Mouse (Mus musculus) intestine, postnatal 0 days (tissue): ENCODE measurements around the gene P4ha1. TPM values are rescaled to one million over a fixed set of nuclear protein-coding genes. Genes with fewer than 3 reads are reported as not detected.

Experiments
- ATAC-seq: fragments of 200-750 bp; cut with Nextera tagmentation; 2 replicates; pipeline ENCODE4 v1.8.0; 2017; ENCODE audit warnings: mild to moderate bottlenecking, moderate TSS enrichment, moderate library complexity
- H3K27ac ChIP-seq: fragments of 300-500 bp; sonication (generic); 2 replicates; pipeline ENCODE4 v1.5.1; 2014; ENCODE audit warnings: mild to moderate bottlenecking, low read depth, low read length, moderate library complexity
- H3K27me3 ChIP-seq: fragments of 300-500 bp; sonication (generic); replicated peaks from 2 replicates; pipeline ENCODE4 v1.6.1; 2014; ENCODE audit warnings: low read length, mixed read lengths; ENCODE audit not compliant: control insufficient read depth, insufficient read depth
- H3K36me3 ChIP-seq: fragments of 300-500 bp; sonication (generic); 2 replicates; pipeline ENCODE4 v1.6.1; 2014; ENCODE audit warnings: mild to moderate bottlenecking, moderate library complexity; ENCODE audit not compliant: control insufficient read depth, insufficient read depth
- H3K4me1 ChIP-seq: fragments of 300-500 bp; sonication (generic); replicated peaks from 2 replicates; pipeline ENCODE4 v1.6.1; 2014; ENCODE audit warnings: antibody characterized with exemption, low read length, mixed read lengths; ENCODE audit not compliant: control insufficient read depth, insufficient read depth
- H3K4me2 ChIP-seq: fragments of 300-500 bp; sonication (generic); replicated peaks from 2 replicates; pipeline ENCODE4 v1.6.1; 2014; ENCODE audit warnings: low read depth, mild to moderate bottlenecking, moderate library complexity
- H3K4me3 ChIP-seq: fragments of 300-500 bp; sonication (generic); 2 replicates; pipeline ENCODE4 v1.5.1; 2014; ENCODE audit warnings: low read depth, low read length
- H3K9ac ChIP-seq: fragments of 300-500 bp; sonication (generic); 2 replicates; pipeline ENCODE4 v1.6.1; 2014; ENCODE audit warnings: mild to moderate bottlenecking, low read depth, low read length
- H3K9me3 ChIP-seq: fragments of 300-500 bp; sonication (generic); 2 replicates; pipeline ENCODE4 v1.6.1; 2016; ENCODE audit warnings: mixed run types; ENCODE audit not compliant: control insufficient read depth
- CTCF ChIP-seq: sonication (generic); IDR thresholded peaks from 2 replicates; pipeline ENCODE4 v1.5.1; 2016; ENCODE audit warnings: low read depth, mild to moderate bottlenecking, control low read depth, antibody characterized with exemption, moderate library complexity
- WGBS: fragments of 180-500 bp; shearing (Covaris S2); extraction: QIAGEN DNeasy Blood & Tissue Kit; methylation state at CpG from one replicate; pipeline ENCODE4 v1.1.7; 2014; 5-methylcytosine and 5-hydroxymethylcytosine counted together
- polyA plus RNA-seq: library from polyadenylated mRNA; unstranded; fragments of >200 nt; fragmentation: Nextera tagmentation; extraction: Ambion mirVana; gene quantifications from 2 replicates; pipeline ENCODE4 v1.2.1, GENCODE M21; 2015

The P4ha1 gene
- polyA plus RNA-seq, 1 experiment from 2014 or later: 8.7 TPM

GRCm38 (mm10) chr10:59364551-59364950, 41.5 kb downstream of the P4ha1 start:
- H3K4me3 ChIP-seq: no peak overlapping the region
- no peak for ATAC-seq

GRCm38 (mm10) chr10:59365804-59366589, 42.9 kb downstream of the P4ha1 start:
- no peak for ATAC-seq
- H3K9ac ChIP-seq: no peak overlapping the region
- TF ChIP-seq CTCF: no peak
- no peaks in the 10 kb centered on the region for H3K27me3 ChIP-seq
- WGBS: 84% methylated on average over 5 of the region's 5 CpGs
- no peak overlapping the region for H3K4me3 ChIP-seq
- no peaks in the 10 kb centered on the region for H3K9me3 ChIP-seq
- peaks cover 73% of the 10 kb centered on the region for H3K36me3 ChIP-seq
- no peak overlapping the region for H3K27ac ChIP-seq
- no peak overlapping the region for H3K4me2 ChIP-seq
- no peaks in the 10 kb centered on the region for H3K4me1 ChIP-seq

More at GRCm38 (mm10) chr10:59364551-59364950, 41.5 kb downstream of the P4ha1 start:
- no peak overlapping the region for H3K27ac ChIP-seq
- TF ChIP-seq CTCF: no peak
- no peak overlapping the region for H3K9ac ChIP-seq
- H3K27me3 ChIP-seq: no peaks in the 10 kb centered on the region
- peaks cover 65% of the 10 kb centered on the region for H3K36me3 ChIP-seq
- no peaks in the 10 kb centered on the region for H3K4me1 ChIP-seq
- no peaks in the 10 kb centered on the region for H3K9me3 ChIP-seq
- H3K4me2 ChIP-seq: no peak overlapping the region
- WGBS: 67% methylated on average over 3 of the region's 3 CpGs

GRCm38 (mm10) chr10:59366746-59367145, 43.6 kb downstream of the P4ha1 start:
- WGBS: 96% methylated on average over 4 of the region's 4 CpGs
- peaks cover 75% of the 10 kb centered on the region for H3K36me3 ChIP-seq

GRCm38 (mm10) chr10:59367206-59367605, 44.1 kb downstream of the P4ha1 start:
- Histone ChIP-seq H3K27me3 (no peaks in the 10 kb centered on the region), H3K9me3 (no peaks in the 10 kb centered on the region), H3K4me1 (no peaks in the 10 kb centered on the region), H3K4me3 (no peak overlapping the region), H3K27ac (no peak overlapping the region), H3K9ac (no peak overlapping the region), H3K4me2 (no peak overlapping the region), H3K36me3 (peaks cover 73% of the 10 kb centered on the region)
- WGBS: 61% methylated on average over 4 of the region's 4 CpGs
- TF ChIP-seq CTCF: no peak
- no peak for ATAC-seq

More at GRCm38 (mm10) chr10:59366746-59367145, 43.6 kb downstream of the P4ha1 start:
- H3K4me1 ChIP-seq: no peaks in the 10 kb centered on the region
- no peak overlapping the region for H3K9ac ChIP-seq
- no peaks in the 10 kb centered on the region for H3K27me3 ChIP-seq
- TF ChIP-seq CTCF: no peak
- no peak for ATAC-seq
- no peak overlapping the region for H3K27ac ChIP-seq
- H3K4me3 ChIP-seq: no peak overlapping the region
- H3K9me3 ChIP-seq: no peaks in the 10 kb centered on the region
- H3K4me2 ChIP-seq: no peak overlapping the region

- Histone ChIP-seq H3K27ac (no peak overlapping the region), H3K27me3 (no peaks in the 10 kb centered on the region), H3K4me1 (no peaks in the 10 kb centered on the region), H3K4me3 (no peak overlapping the region), H3K4me2 (no peak overlapping the region), H3K9ac (no peak overlapping the region), H3K36me3 (peaks cover 62% of the 10 kb centered on the region), H3K9me3 (no peaks in the 10 kb centered on the region)
- 84% methylated on average over 8 of the region's 8 CpGs for WGBS
- no peak for ATAC-seq
- no peak for TF ChIP-seq CTCF
Observed at GRCm38 (mm10) chr10:59368729-59369128, 45.6 kb downstream of the P4ha1 start.

GRCm38 (mm10) chr10:59369426-59369825, 46.3 kb downstream of the P4ha1 start:
- TF ChIP-seq CTCF: no peak
- Histone ChIP-seq H3K9ac (no peak overlapping the region), H3K27ac (no peak overlapping the region), H3K9me3 (no peaks in the 10 kb centered on the region), H3K4me3 (no peak overlapping the region), H3K4me1 (no peaks in the 10 kb centered on the region), H3K36me3 (peaks cover 57% of the 10 kb centered on the region), H3K4me2 (no peak overlapping the region), H3K27me3 (no peaks in the 10 kb centered on the region)
- ATAC-seq: no peak
- WGBS: 87% methylated on average over 9 of the region's 9 CpGs
